Mouse (Mus musculus) hindbrain, embryonic 11.5 days (tissue): ENCODE results near the gene Ankrd34c. TPM values are rescaled to one million over a fixed set of nuclear protein-coding genes. Genes with fewer than 3 reads are reported as not detected.

Experiments
- ATAC-seq: fragments of 200-750 bp; cut with Nextera tagmentation; 2 replicates; pipeline ENCODE4 v1.8.0; 2017; ENCODE audit warnings: mild to moderate bottlenecking, moderate TSS enrichment, moderate library complexity; ENCODE audit not compliant: low FRiP score
- DNase-seq: peaks from one replicate; pipeline ENCODE4 v3.0.0-alpha.2; 2015; ENCODE audit warnings: low spot score
- H3K27ac ChIP-seq: fragments of 300-500 bp; sonication (generic); 2 replicates; pipeline ENCODE4 v1.5.1; 2014; ENCODE audit warnings: mild to moderate bottlenecking, low read depth, low read length
- H3K27me3 ChIP-seq: fragments of 300-500 bp; sonication (generic); 2 replicates; pipeline ENCODE4 v1.6.1; 2014; ENCODE audit warnings: mild to moderate bottlenecking, low read length, moderate library complexity, mixed read lengths; ENCODE audit not compliant: control insufficient read depth, insufficient read depth
- H3K36me3 ChIP-seq: fragments of 300-500 bp; sonication (generic); 2 replicates; pipeline ENCODE4 v1.6.1; 2014; ENCODE audit warnings: mild to moderate bottlenecking, low read length, moderate library complexity, mixed read lengths; ENCODE audit not compliant: control insufficient read depth, insufficient read depth
- H3K4me1 ChIP-seq: fragments of 300-500 bp; sonication (generic); replicated peaks from 2 replicates; pipeline ENCODE4 v1.6.1; 2014; ENCODE audit warnings: low read length, mixed read lengths; ENCODE audit not compliant: control insufficient read depth, insufficient read depth
- H3K4me2 ChIP-seq: fragments of 300-500 bp; sonication (generic); replicated peaks from 2 replicates; pipeline ENCODE4 v1.6.1; 2014; ENCODE audit warnings: mild to moderate bottlenecking, low read depth, low read length
- H3K4me3 ChIP-seq: fragments of 300-500 bp; sonication (generic); 2 replicates; pipeline ENCODE4 v1.5.1; 2014; ENCODE audit warnings: low read depth, low read length
- H3K9ac ChIP-seq: fragments of 300-500 bp; sonication (generic); 2 replicates; pipeline ENCODE4 v1.6.1; 2014; ENCODE audit warnings: low read depth, low read length
- H3K9me3 ChIP-seq: fragments of 300-500 bp; sonication (generic); 2 replicates; pipeline ENCODE4 v1.6.1; 2016; ENCODE audit warnings: low read length; ENCODE audit not compliant: control insufficient read depth
- WGBS: fragments of 180-500 bp; shearing (Covaris S2); extraction: QIAGEN DNeasy Blood & Tissue Kit; methylation state at CpG from one replicate; pipeline ENCODE4 v1.1.7; 2014; 5-methylcytosine and 5-hydroxymethylcytosine counted together
- polyA plus RNA-seq: library from polyadenylated mRNA; unstranded; fragments of >200 nt; fragmentation: Nextera tagmentation; extraction: Ambion mirVana; gene quantifications from 2 replicates; pipeline ENCODE4 v1.2.1, GENCODE M21; 2014

Ankrd34c gene
- polyA plus RNA-seq, 1 experiment from 2014 or later: not detected

DNA sequence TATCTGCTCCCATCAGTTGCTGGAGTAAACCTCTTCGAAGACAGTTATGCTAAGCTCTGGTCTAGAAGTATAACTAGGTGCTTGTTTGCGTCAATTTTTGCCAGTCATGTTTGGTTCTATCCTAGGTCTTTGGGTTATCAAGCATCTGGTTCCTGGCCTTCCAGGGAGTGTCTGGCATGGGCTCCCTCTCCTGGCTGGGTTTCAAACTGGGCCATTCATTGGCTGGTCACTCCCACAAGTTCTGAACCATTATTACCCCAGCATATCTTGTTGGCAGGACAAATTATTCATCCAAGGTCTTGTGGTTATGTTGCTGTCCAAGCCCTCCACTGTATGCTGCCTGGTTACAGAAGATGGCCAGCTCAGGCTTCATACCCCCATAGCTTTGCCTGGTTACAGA, 44.6 kb downstream of the Ankrd34c start:
- H3K4me2 ChIP-seq: no peak overlapping the region
- ATAC-seq (no peak), DNase-seq (no peak)
- H3K4me1 ChIP-seq: no peaks in the 10 kb centered on the region
- H3K9ac ChIP-seq: no peak overlapping the region
- no peaks in the 10 kb centered on the region for H3K27me3 ChIP-seq
- 92% methylated on average over 2 of the region's 2 CpGs for WGBS
- H3K9me3 ChIP-seq: no peaks in the 10 kb centered on the region
- no peak overlapping the region for H3K27ac ChIP-seq
- no peaks in the 10 kb centered on the region for H3K36me3 ChIP-seq
- H3K4me3 ChIP-seq: no peak overlapping the region

DNA sequence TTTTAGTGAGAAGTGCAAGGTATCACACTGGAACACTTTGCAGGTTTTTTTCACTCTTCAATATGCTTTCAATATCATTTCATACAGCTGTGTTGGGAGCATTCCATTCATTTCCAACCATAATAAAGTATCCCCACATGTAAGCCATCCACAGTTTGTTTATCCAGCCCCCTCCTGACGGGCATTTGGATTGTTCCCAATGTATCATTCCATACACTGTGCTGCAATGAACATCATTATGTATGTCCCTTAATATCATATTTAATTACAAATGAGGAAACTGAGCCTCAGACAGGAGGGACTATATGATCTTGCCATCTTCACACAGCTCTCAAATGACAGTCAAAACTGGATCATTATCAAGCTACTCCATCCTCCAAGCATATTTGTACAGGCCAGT, 49.1 kb downstream of the Ankrd34c start:
- H3K9ac ChIP-seq: no peak overlapping the region
- no peaks in the 10 kb centered on the region for H3K27me3 ChIP-seq
- H3K4me2 ChIP-seq: no peak overlapping the region
- no peaks in the 10 kb centered on the region for H3K4me1 ChIP-seq
- H3K36me3 ChIP-seq: no peaks in the 10 kb centered on the region
- WGBS: 73% methylated on average over 1 of the region's 1 CpGs
- DNase-seq (no peak), ATAC-seq (no peak)
- H3K27ac ChIP-seq: no peak overlapping the region
- H3K9me3 ChIP-seq: no peaks in the 10 kb centered on the region
- no peak overlapping the region for H3K4me3 ChIP-seq

DNA sequence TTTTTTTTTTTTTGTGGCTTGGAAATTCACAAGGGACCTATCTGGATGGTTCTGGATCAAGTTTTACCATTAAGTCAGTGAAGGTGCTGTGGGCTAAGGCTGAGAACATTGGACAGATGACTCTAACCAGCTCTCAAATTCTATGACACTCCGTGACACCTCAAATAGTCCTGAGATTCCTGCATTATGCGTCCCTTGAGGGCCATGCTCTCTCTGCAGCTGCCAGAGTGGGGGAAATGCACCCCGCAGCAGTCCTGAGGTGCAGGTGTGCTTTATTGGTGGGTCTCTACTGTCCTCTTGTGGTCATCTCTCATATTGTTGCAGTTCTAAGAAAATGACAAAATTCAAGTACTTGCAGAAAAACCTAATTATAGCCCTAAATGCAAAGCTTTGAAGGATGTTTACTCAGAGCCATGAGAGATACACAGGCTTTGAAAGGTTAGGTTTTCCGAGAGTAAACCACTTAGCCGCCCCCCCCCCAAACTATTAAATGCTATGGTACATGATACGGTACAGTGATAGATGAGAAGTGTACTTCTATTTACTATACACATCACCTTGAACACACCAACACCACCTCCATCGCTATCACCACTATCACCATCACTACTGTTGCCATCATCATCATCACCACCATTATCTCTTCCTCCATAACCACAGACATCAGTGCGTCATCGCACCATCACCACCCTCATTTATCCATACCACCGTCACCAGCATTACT, 50.6 kb downstream of the Ankrd34c start:
- 57% methylated on average over 10 of the region's 10 CpGs for WGBS
- Histone ChIP-seq H3K36me3 (no peaks in the 10 kb centered on the region), H3K4me3 (no peak overlapping the region), H3K9me3 (no peaks in the 10 kb centered on the region), H3K4me2 (no peak overlapping the region), H3K27ac (no peak overlapping the region), H3K9ac (no peak overlapping the region), H3K27me3 (no peaks in the 10 kb centered on the region), H3K4me1 (no peaks in the 10 kb centered on the region)
- peak; percentile 53 for DNase-seq
- peak; percentile 40 for ATAC-seq

DNA sequence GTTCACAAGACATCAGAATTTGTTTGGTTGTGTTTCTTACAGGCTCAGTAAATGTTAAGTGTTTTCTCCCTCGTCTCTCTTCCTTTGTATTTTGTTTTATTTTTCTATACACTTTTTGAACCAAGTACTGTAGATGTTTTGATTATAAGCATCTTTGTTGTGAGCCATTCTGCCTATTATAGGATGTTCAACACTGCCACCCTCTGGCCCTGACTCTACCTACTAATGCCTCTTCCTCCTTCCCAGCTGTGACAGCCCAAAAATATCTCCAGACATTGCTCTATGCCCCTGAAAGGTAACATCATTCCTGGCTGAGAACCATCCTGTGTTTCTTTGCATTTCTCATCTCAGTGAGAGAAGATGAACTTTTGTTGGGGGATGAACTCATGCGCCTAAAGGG, 52.0 kb downstream of the Ankrd34c start:
- DNase-seq: no peak
- WGBS: 57% methylated on average over 2 of the region's 2 CpGs

DNA sequence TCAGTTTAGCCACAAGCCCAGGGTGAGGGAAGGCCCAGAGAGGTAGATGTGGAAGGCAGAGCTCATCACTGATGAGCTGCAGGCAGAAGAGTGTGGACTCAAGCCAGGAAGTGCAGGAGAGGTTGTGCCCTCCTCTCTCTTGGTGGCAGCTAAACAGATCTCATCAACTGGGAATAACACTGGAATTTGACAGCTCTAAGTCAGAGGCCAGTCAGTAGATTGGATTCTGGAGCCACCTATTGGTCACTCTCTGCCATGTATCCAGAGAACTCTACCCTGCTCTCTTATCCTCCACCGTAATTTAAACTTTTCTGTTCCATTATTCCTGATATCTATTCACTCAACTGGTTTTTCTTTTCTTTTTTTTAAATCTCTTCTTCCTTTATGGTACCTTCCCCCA, 59.3 kb downstream of the Ankrd34c start:
- Histone ChIP-seq H3K27me3 (no peaks in the 10 kb centered on the region), H3K9me3 (no peaks in the 10 kb centered on the region), H3K36me3 (no peaks in the 10 kb centered on the region), H3K4me1 (no peaks in the 10 kb centered on the region), H3K27ac (no peak overlapping the region), H3K4me2 (no peak overlapping the region), H3K4me3 (no peak overlapping the region), H3K9ac (no peak overlapping the region)
- ATAC-seq: peak; percentile 71
- 66% methylated on average over 1 of the region's 1 CpGs for WGBS
- DNase-seq: peak; percentile 20

More for the DNA sequence above, 52.0 kb downstream of the Ankrd34c start:
- H3K27ac ChIP-seq: no peak overlapping the region
- no peaks in the 10 kb centered on the region for H3K36me3 ChIP-seq
- H3K9ac ChIP-seq: no peak overlapping the region
- H3K4me2 ChIP-seq: no peak overlapping the region
- H3K9me3 ChIP-seq: no peaks in the 10 kb centered on the region
- H3K27me3 ChIP-seq: no peaks in the 10 kb centered on the region
- ATAC-seq: no peak
- H3K4me1 ChIP-seq: no peaks in the 10 kb centered on the region
- H3K4me3 ChIP-seq: no peak overlapping the region

Other genes starting within 250 kb of the Ankrd34c start
- 0.31 and 0.36 TPM in 2 replicates for gene Minar1, start 115.3 kb downstream of the Ankrd34c start, polyA plus RNA-seq
- gene Tmed3, start 33.4 kb downstream of the Ankrd34c start, polyA plus RNA-seq: 43.9 and 46.2 TPM in 2 replicates
- 0.15 and 0.35 TPM in 2 replicates for gene Rasgrf1, start 171.4 kb upstream of the Ankrd34c start, polyA plus RNA-seq